Comparison of ENCODE assay signal across 22 mouse cellular contexts in genomic region chr17:35205380-35205769, GRCm38 (mm10). TPM values are rescaled to one million over a fixed set of nuclear protein-coding genes. Genes with fewer than 3 reads are reported as not detected.
DNase-seq lines count a peak whose midpoint lies in the region; ATAC-seq and TF ChIP-seq lines count a peak whose summit lies in the region.
"Had no signal": no experiment of that assay in that cellular context is flagged by ENCODE, and none has a peak within 500 bp of the region (broad histone marks: within the 10 kb centered on the region; RNA-seq: fewer than 3 reads in every experiment).

No protein-coding gene starts in this region.

- no peak for TF ChIP-seq POLR2A in ES-Bruce4 (IDR thresholded peaks at IDR 0.05; ENCODE audit: insufficient read depth, low read length)

- peak overlapping the region; percentile 29; the same call in 1 of the 2 replicates for H3K9ac ChIP-seq in hindbrain, embryonic 13.5 days
- H3K9ac ChIP-seq in hindbrain, embryonic 11.5 days (ENCODE audit: low read depth, low read length) = no peak overlapping the region
- H3K9ac ChIP-seq in neural tube, embryonic 11.5 days (ENCODE audit: low read length) = 0 out of 2 replicates have a peak overlapping the region, but pooled peaks have one; percentile 26
- no peak overlapping the region for H3K9ac ChIP-seq in neural tube, embryonic 15.5 days (replicated peaks)
- H3K9ac ChIP-seq in ES-Bruce4 (ENCODE audit: low read depth, poor library complexity, severe bottlenecking) = peak overlapping the region; percentile 39
- peak overlapping the region; percentile 31 for H3K9ac ChIP-seq in hindbrain, embryonic 16.5 days (ENCODE audit: low read depth, low read length)
- H3K9ac ChIP-seq: forebrain, embryonic 12.5 days had no signal

- no peak overlapping the region for H3K4me2 ChIP-seq in hindbrain, embryonic 13.5 days
- H3K4me2 ChIP-seq in hindbrain, embryonic 11.5 days (replicated peaks; ENCODE audit: low read depth, low read length) = no peak overlapping the region
- no peak overlapping the region for H3K4me2 ChIP-seq in neural tube, embryonic 11.5 days (ENCODE audit: low read depth)
- H3K4me2 ChIP-seq in neural tube, embryonic 15.5 days = no peak overlapping the region
- H3K4me2 ChIP-seq in hindbrain, embryonic 16.5 days (ENCODE audit: low read length) = no peak overlapping the region
- H3K4me2 ChIP-seq: forebrain, embryonic 12.5 days; midbrain, embryonic 11.5 days had no signal

- no peak overlapping the region for H3K4me3 ChIP-seq in hindbrain, embryonic 13.5 days
- H3K4me3 ChIP-seq in hindbrain, embryonic 11.5 days (ENCODE audit: low read depth, low read length) = no peak overlapping the region
- no peak overlapping the region for H3K4me3 ChIP-seq in neural tube, embryonic 11.5 days (ENCODE audit: low read depth, low read length)
- H3K4me3 ChIP-seq in neural tube, embryonic 15.5 days (replicated peaks) = no peak overlapping the region
- peak overlapping the region; percentile 33 for H3K4me3 ChIP-seq in ES-Bruce4 (ENCODE audit: low read depth, low read length)
- no peak overlapping the region for H3K4me3 ChIP-seq in hindbrain, embryonic 16.5 days (ENCODE audit: low read length)
- H3K4me3 ChIP-seq: forebrain, embryonic 12.5 days had no signal

- H3K9me3 ChIP-seq in hindbrain, embryonic 13.5 days = no peaks in the 10 kb centered on the region
- H3K9me3 ChIP-seq in hindbrain, embryonic 11.5 days (ENCODE audit: control insufficient read depth, low read length) = no peaks in the 10 kb centered on the region
- no peaks in the 10 kb centered on the region for H3K9me3 ChIP-seq in neural tube, embryonic 11.5 days (ENCODE audit: control insufficient read depth, low read length)
- no peaks in the 10 kb centered on the region for H3K9me3 ChIP-seq in neural tube, embryonic 15.5 days (replicated peaks)
- no peaks in the 10 kb centered on the region for H3K9me3 ChIP-seq in ES-Bruce4 (replicated peaks; ENCODE audit: control insufficient read depth, insufficient read depth, low read length, poor library complexity, severe bottlenecking)
- H3K9me3 ChIP-seq in hindbrain, embryonic 16.5 days (ENCODE audit: control insufficient read depth, low read length) = no peaks in the 10 kb centered on the region
- H3K9me3 ChIP-seq: forebrain, embryonic 12.5 days had no signal

- WGBS in hindbrain, embryonic 13.5 days = 58% methylated on average over 10 of the region's 10 CpGs
- WGBS in hindbrain, embryonic 11.5 days = 56% methylated on average over 10 of the region's 10 CpGs
- 55% methylated on average over 10 of the region's 10 CpGs for WGBS in neural tube, embryonic 11.5 days
- 56% methylated on average over 10 of the region's 10 CpGs for WGBS in neural tube, embryonic 15.5 days
- WGBS in hindbrain, embryonic 16.5 days = 58% methylated on average over 10 of the region's 10 CpGs

- H3K4me1 ChIP-seq in hindbrain, embryonic 13.5 days (replicated peaks) = 0 out of 2 replicates have a peak, but pooled peaks cover 4% of the 10 kb centered on the region
- no peaks in the 10 kb centered on the region for H3K4me1 ChIP-seq in hindbrain, embryonic 11.5 days (replicated peaks; ENCODE audit: control insufficient read depth, insufficient read depth, low read length)
- H3K4me1 ChIP-seq in neural tube, embryonic 11.5 days (ENCODE audit: control insufficient read depth, insufficient read depth, low read length) = no peaks in the 10 kb centered on the region
- no peaks in the 10 kb centered on the region for H3K4me1 ChIP-seq in neural tube, embryonic 15.5 days
- H3K4me1 ChIP-seq in ES-Bruce4 (ENCODE audit: control insufficient read depth, insufficient read depth, low read length) = no peaks in the 10 kb centered on the region
- H3K4me1 ChIP-seq in hindbrain, embryonic 16.5 days (ENCODE audit: control insufficient read depth, insufficient read depth, low read depth, low read length) = no peaks in the 10 kb centered on the region
- H3K4me1 ChIP-seq: forebrain, embryonic 12.5 days had no signal

- H3K27ac ChIP-seq in hindbrain, embryonic 13.5 days = no peak overlapping the region
- no peak overlapping the region for H3K27ac ChIP-seq in hindbrain, embryonic 11.5 days (ENCODE audit: low read depth, low read length)
- H3K27ac ChIP-seq in neural tube, embryonic 11.5 days (ENCODE audit: low read depth, low read length) = no peak overlapping the region
- no peak overlapping the region for H3K27ac ChIP-seq in neural tube, embryonic 15.5 days (replicated peaks)
- H3K27ac ChIP-seq in ES-Bruce4 (ENCODE audit: insufficient read depth, low read length) = no peak overlapping the region
- no peak overlapping the region for H3K27ac ChIP-seq in hindbrain, embryonic 16.5 days (ENCODE audit: low read depth, low read length)
- H3K27ac ChIP-seq: forebrain, embryonic 12.5 days had no signal

- no peak for DNase-seq in hindbrain, embryonic 11.5 days (ENCODE audit: low spot score)
- no peak for DNase-seq in neural tube, embryonic 11.5 days (ENCODE audit: low spot score)
- DNase-seq in cerebellum, adult 8-10 months = no peak
- DNase-seq: adrenal gland, adult 8-10 months; cerebellum, adult 11 months; cerebellum, postnatal 25 days; gastrocnemius, postnatal 36 days; kidney, adult 8-10 months; lung, adult 2 months; lung, postnatal 4 days; right cerebral cortex, postnatal 14 days had no signal

- H3K27me3 ChIP-seq in hindbrain, embryonic 13.5 days = peaks cover 49% of the 10 kb centered on the region
- peaks cover 2% of the 10 kb centered on the region; the same call in 1 of the 2 replicates for H3K27me3 ChIP-seq in hindbrain, embryonic 11.5 days (ENCODE audit: control insufficient read depth, insufficient read depth, low read length)
- peaks cover 4% of the 10 kb centered on the region; the same call in 1 of the 2 replicates for H3K27me3 ChIP-seq in neural tube, embryonic 11.5 days (ENCODE audit: control insufficient read depth, insufficient read depth, low read length)
- peaks cover 24% of the 10 kb centered on the region for H3K27me3 ChIP-seq in neural tube, embryonic 15.5 days (replicated peaks)
- no peaks in the 10 kb centered on the region for H3K27me3 ChIP-seq in ES-Bruce4 (ENCODE audit: control insufficient read depth, insufficient read depth, low read length, poor library complexity, severe bottlenecking)
- H3K27me3 ChIP-seq in hindbrain, embryonic 16.5 days (replicated peaks; ENCODE audit: control insufficient read depth, insufficient read depth, low read length) = peaks cover 5% of the 10 kb centered on the region

- ATAC-seq in hindbrain, embryonic 13.5 days (ENCODE audit: low FRiP score) = no peak
- no peak for ATAC-seq in hindbrain, embryonic 11.5 days (ENCODE audit: low FRiP score)
- no peak for ATAC-seq in neural tube, embryonic 11.5 days (ENCODE audit: insufficient read depth, low FRiP score, low TSS enrichment)
- ATAC-seq in neural tube, embryonic 15.5 days (ENCODE audit: low FRiP score) = no peak
- no peak for ATAC-seq in hindbrain, embryonic 16.5 days

- H3K36me3 ChIP-seq in hindbrain, embryonic 13.5 days = no peaks in the 10 kb centered on the region
- H3K36me3 ChIP-seq in hindbrain, embryonic 11.5 days (ENCODE audit: control insufficient read depth, insufficient read depth, low read length) = no peaks in the 10 kb centered on the region
- no peaks in the 10 kb centered on the region for H3K36me3 ChIP-seq in neural tube, embryonic 11.5 days (ENCODE audit: control insufficient read depth, insufficient read depth, low read length)
- H3K36me3 ChIP-seq in neural tube, embryonic 15.5 days = no peaks in the 10 kb centered on the region
- H3K36me3 ChIP-seq in ES-Bruce4 (ENCODE audit: control insufficient read depth, insufficient read depth, low read length, poor library complexity, severe bottlenecking) = no peaks in the 10 kb centered on the region
- no peaks in the 10 kb centered on the region for H3K36me3 ChIP-seq in hindbrain, embryonic 16.5 days (ENCODE audit: control insufficient read depth, insufficient read depth, low read length)
- H3K36me3 ChIP-seq: forebrain, embryonic 12.5 days had no signal

- TF ChIP-seq EP300 in ES-Bruce4 (IDR thresholded peaks at IDR 0.05; ENCODE audit: insufficient read depth, low read depth, low read length) = no peak

- TF ChIP-seq CTCF in ES-Bruce4 (IDR thresholded peaks at IDR 0.05; ENCODE audit: low read depth, low read length) = no peak

RNA-seq across cellular contexts. Expression of gene Lta, which starts 0.2 kb away (rescaled TPM):
- polyA plus RNA-seq in hindbrain, embryonic 13.5 days (2015; fragmentation: Nextera tagmentation; extraction: Ambion mirVana) = 0.23 and 0.27 TPM in 2 replicates
- not detected in 2 replicates for polyA plus RNA-seq in hindbrain, embryonic 11.5 days (2014; fragmentation: Nextera tagmentation; extraction: Ambion mirVana)
- 0.28 TPM in 1 of 2 replicates, not detected in the other for polyA plus RNA-seq in neural tube, embryonic 11.5 days (2014; fragmentation: Nextera tagmentation; extraction: Ambion mirVana)
- 0.75 and 0.77 TPM in 2 replicates for polyA plus RNA-seq in neural tube, embryonic 15.5 days (2015; fragmentation: Nextera tagmentation; extraction: Ambion mirVana)
- polyA plus RNA-seq in ES-Bruce4 (2011; ENCODE audit: insufficient read depth, insufficient read length, low read depth, missing spikeins) = 0.64 TPM in 1 of 2 replicates, not detected in the other
- 0.37 and 0.80 TPM in 2 replicates for polyA plus RNA-seq in hindbrain, embryonic 16.5 days (2015; fragmentation: Nextera tagmentation; extraction: Ambion mirVana)
- polyA plus RNA-seq: forebrain, embryonic 12.5 days; heart, embryonic 14.5 days; liver, adult 2 months; midbrain, embryonic 11.5 days had no signal

RNA-seq across cellular contexts. Expression of gene Tnf, which starts 3.6 kb away (rescaled TPM):
- polyA plus RNA-seq in hindbrain, embryonic 13.5 days (2015; fragmentation: Nextera tagmentation; extraction: Ambion mirVana) = not detected in 2 replicates
- polyA plus RNA-seq in hindbrain, embryonic 11.5 days (2014; fragmentation: Nextera tagmentation; extraction: Ambion mirVana) = not detected in 2 replicates
- 0.16 TPM in 1 of 2 replicates, not detected in the other for polyA plus RNA-seq in neural tube, embryonic 11.5 days (2014; fragmentation: Nextera tagmentation; extraction: Ambion mirVana)
- polyA plus RNA-seq in neural tube, embryonic 15.5 days (2015; fragmentation: Nextera tagmentation; extraction: Ambion mirVana) = 0.09 and 0.28 TPM in 2 replicates
- polyA plus RNA-seq in ES-Bruce4 (2011; ENCODE audit: insufficient read depth, insufficient read length, low read depth, missing spikeins) = not detected in 2 replicates
- not detected in 2 replicates for polyA plus RNA-seq in hindbrain, embryonic 16.5 days (2015; fragmentation: Nextera tagmentation; extraction: Ambion mirVana)
- polyA plus RNA-seq: forebrain, embryonic 12.5 days; heart, embryonic 14.5 days had no signal

RNA-seq across cellular contexts. Expression of gene Ltb, which starts 11.1 kb away (rescaled TPM):
- 0.44 and 0.52 TPM in 2 replicates for polyA plus RNA-seq in hindbrain, embryonic 13.5 days (2015; fragmentation: Nextera tagmentation; extraction: Ambion mirVana)
- polyA plus RNA-seq in hindbrain, embryonic 11.5 days (2014; fragmentation: Nextera tagmentation; extraction: Ambion mirVana) = 0.22 and 0.32 TPM in 2 replicates
- 0.27 TPM in 1 of 2 replicates, not detected in the other for polyA plus RNA-seq in neural tube, embryonic 11.5 days (2014; fragmentation: Nextera tagmentation; extraction: Ambion mirVana)
- 0.63 and 7.3 TPM in 2 replicates for polyA plus RNA-seq in neural tube, embryonic 15.5 days (2015; fragmentation: Nextera tagmentation; extraction: Ambion mirVana)
- polyA plus RNA-seq in ES-Bruce4 (2011; ENCODE audit: insufficient read depth, insufficient read length, low read depth, missing spikeins) = 10.7 and 14.2 TPM in 2 replicates
- polyA plus RNA-seq in hindbrain, embryonic 16.5 days (2015; fragmentation: Nextera tagmentation; extraction: Ambion mirVana) = 1.1 and 1.2 TPM in 2 replicates
- polyA plus RNA-seq: forebrain, embryonic 12.5 days; midbrain, embryonic 11.5 days had no signal

RNA-seq across cellular contexts. Expression of gene Gm16181, which starts 15.3 kb away (rescaled TPM):
- 0.57 and 0.83 TPM in 2 replicates for polyA plus RNA-seq in hindbrain, embryonic 13.5 days (2015; fragmentation: Nextera tagmentation; extraction: Ambion mirVana)
- 0.36 and 0.43 TPM in 2 replicates for polyA plus RNA-seq in hindbrain, embryonic 11.5 days (2014; fragmentation: Nextera tagmentation; extraction: Ambion mirVana)
- 0.50 TPM in 1 of 2 replicates, not detected in the other for polyA plus RNA-seq in neural tube, embryonic 11.5 days (2014; fragmentation: Nextera tagmentation; extraction: Ambion mirVana)
- 0.40 TPM in 1 of 2 replicates, not detected in the other for polyA plus RNA-seq in neural tube, embryonic 15.5 days (2015; fragmentation: Nextera tagmentation; extraction: Ambion mirVana)
- polyA plus RNA-seq in ES-Bruce4 (2011; ENCODE audit: insufficient read depth, insufficient read length, low read depth, missing spikeins) = not detected in 2 replicates
- polyA plus RNA-seq in hindbrain, embryonic 16.5 days (2015; fragmentation: Nextera tagmentation; extraction: Ambion mirVana) = 0.34 and 0.45 TPM in 2 replicates
- polyA plus RNA-seq: brain, embryonic 14.5 days; heart, embryonic 14.5 days; large intestine, adult 2 months; liver, adult 2 months; midbrain, embryonic 11.5 days; stomach, embryonic 14.5 days had no signal

RNA-seq across cellular contexts. Expression of gene Lst1, which starts 17.1 kb away (rescaled TPM):
- 6.8 and 8.9 TPM in 2 replicates for polyA plus RNA-seq in hindbrain, embryonic 13.5 days (2015; fragmentation: Nextera tagmentation; extraction: Ambion mirVana)
- polyA plus RNA-seq in hindbrain, embryonic 11.5 days (2014; fragmentation: Nextera tagmentation; extraction: Ambion mirVana) = 5.6 and 9.8 TPM in 2 replicates
- polyA plus RNA-seq in neural tube, embryonic 11.5 days (2014; fragmentation: Nextera tagmentation; extraction: Ambion mirVana) = 5.8 and 9.1 TPM in 2 replicates
- 8.3 and 12.1 TPM in 2 replicates for polyA plus RNA-seq in neural tube, embryonic 15.5 days (2015; fragmentation: Nextera tagmentation; extraction: Ambion mirVana)
- polyA plus RNA-seq in ES-Bruce4 (2011; ENCODE audit: insufficient read depth, insufficient read length, low read depth, missing spikeins) = 2.3 and 2.5 TPM in 2 replicates
- 4.8 and 7.3 TPM in 2 replicates for polyA plus RNA-seq in hindbrain, embryonic 16.5 days (2015; fragmentation: Nextera tagmentation; extraction: Ambion mirVana)

Comparison
In these comparisons a context has a peak if more than half of its experiments do, and no peak if none do; other contexts are left out.
1. H3K9ac ChIP-seq: peak in hindbrain, embryonic 13.5 days (single experiment), neural tube, embryonic 11.5 days (single experiment), ES-Bruce4 (single experiment) and hindbrain, embryonic 16.5 days (single experiment); none in hindbrain, embryonic 11.5 days (single experiment) and neural tube, embryonic 15.5 days (single experiment).